Mouse (Mus musculus): Measurements from ENCODE around the gene Tchp.

The Tchp gene

DNA sequence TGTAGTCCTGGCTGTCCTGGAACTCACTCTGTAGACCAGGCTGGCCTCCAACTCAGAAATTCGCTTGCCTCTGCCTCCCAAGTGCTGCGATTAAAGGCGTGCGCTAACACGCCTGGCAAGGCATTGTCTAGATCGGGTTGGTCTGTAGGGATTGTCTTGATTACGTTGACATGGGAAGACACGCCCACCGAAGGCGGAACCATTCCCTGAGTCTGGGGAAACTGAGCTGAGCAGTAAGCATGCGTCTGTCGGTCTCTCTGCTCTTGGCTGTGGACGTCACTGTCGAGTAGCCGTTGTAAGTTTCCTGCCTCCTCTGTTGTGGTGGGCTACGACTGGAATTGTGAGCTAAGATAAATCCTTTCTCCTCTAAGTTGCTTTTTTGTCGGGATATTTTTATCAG is 10.6 kb upstream of the Tchp start:
- no peak for DNase-seq (ENCODE audit: low read depth)

DNA sequence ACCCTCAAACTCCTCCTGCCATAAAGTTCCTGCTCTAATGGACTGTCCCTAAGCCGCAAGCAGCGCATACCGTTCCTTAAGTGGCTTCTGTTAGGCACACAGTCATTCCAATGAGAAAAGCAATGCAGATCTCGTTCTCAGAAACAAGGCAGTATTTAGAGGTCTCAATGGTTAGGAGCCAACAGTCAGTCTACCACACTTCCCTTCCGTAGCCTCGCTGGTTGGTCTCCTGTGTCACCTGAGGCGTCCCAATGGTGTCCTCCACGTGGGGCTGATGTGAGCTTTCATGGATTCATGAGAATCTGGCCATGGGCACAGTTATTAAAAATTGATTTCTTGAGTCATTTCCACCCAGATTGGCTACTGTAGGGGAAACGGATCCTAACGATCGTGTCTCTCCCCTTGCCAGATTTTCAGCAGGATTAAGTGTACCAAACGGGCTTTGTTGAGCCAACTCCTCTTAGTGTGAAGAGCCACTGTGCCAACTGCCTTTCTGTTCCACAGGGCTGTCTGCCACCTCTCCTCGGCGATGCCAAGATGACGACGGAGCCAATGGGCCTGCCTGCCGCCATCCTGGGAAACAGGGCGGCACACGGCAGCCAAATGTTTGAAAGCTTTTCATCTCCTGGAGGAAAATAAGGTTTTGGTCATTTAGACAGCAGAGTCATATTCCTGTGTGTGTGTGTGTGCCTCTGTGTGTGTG is 9.4 kb upstream of the Tchp start:
- DNase-seq (ENCODE audit: low read depth), result no peak

DNA sequence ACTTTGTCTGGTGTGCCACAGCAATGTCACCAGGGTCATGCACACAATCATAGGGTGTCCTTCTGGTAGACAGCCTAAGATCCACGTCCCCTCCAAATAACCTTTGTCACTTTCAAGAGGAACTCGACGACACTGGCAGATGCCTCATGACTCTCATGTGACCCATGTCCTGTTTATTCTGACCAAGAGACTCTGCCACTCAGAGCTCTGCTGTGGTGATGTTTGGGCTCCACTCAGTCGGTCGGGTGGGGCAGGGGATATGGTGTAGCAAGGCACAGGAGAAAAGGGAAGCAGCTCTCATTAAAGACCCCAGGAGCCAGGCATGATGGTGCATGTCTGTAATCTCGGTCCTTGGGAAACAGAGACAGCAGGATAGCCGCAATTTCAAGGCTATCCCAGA is 8.5 kb upstream of the Tchp start:
- no peak for DNase-seq (ENCODE audit: low read depth)

- peak; percentile 53 for DNase-seq (ENCODE audit: low read depth)
Observed at GRCm38 (mm10) chr5:114702403-114703392, 4.9 kb upstream of the Tchp start.

DNA sequence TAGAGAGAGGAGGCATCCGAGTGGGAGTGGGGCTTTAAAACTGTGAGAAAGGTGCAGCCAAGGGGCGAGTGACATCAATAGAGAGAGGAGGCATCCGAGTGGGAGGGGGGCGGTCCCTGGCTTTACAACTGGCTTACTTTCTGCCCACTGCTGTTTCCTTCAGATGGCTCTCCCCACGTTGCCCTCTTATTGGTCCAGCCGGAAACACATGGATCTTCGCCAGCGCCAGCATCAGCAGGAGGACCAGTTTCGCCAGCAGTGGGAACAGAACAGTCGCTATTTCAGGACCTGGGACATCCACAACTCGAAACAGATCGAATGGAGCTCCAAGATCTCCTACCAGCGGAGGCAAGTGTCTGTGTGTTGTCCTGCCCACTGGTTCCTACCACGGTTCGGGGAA is 931 bp downstream of the Tchp start:
- no peak for DNase-seq (ENCODE audit: low read depth)

DNA sequence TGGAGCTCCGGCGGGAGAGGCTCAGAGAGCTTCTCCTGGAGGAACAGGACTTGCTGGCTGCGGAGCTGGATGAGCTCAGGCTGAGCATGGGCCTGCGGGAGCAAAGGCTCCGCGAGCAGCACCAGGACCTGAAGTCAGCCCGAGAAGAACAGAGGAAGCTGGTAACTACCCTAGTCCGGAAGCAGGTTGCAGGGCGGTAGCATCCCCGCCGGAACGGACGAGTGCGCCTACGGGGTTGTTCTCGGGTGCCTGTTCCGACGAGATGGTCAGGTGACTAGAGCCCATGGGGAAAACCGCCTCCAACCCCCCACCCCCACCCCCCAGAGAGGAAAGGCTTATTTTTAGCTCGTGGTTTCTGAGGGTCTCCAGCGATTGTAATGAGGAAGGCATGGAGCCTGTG is 1.8 kb downstream of the Tchp start:
- DNase-seq (ENCODE audit: low read depth), result no peak

DNA sequence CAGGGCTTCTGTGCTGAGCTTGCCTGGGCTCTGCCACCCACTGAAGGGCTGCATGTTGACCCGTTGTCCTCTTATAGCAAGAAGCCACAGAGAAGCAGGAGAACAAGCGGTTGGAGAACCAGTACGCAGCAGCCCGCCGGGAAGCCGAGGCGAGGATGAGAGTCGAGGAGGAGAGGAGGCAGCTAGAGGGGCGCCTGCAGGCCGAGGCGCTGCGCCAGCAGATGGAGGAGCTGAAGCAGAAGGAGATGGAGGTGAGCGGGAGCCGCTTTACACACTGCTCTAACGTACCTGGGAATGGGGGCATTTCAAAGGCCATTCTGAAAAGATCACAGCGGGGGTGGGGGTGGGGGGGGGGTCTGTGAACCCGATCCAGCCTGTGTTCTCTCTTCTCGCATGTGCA is 7.0 kb downstream of the Tchp start:
- no peak for DNase-seq (ENCODE audit: low read depth)

GRCm38 (mm10) chr5:114717292-114717691 is 9.7 kb downstream of the Tchp start:
- no peak for DNase-seq (ENCODE audit: low read depth)

DNA sequence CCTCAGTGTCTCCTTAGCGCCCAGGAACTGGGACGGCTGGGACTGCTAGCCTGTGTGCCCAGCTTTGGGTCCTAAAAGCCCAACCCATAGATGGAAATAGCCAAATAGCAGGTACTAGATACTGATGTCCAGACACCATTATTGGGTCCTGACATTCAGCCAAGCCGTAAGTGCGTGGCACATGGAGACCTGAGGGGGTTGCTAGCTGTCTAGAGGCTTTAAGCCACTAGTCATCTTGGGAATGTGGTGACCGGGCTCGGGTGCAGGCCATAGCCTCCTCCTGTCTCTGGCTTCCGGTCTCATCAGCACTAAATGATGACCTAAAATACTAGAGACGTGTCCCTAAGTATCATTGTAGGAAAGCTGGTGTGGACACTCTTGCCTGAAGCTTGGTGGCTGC is 10.4 kb downstream of the Tchp start:
- DNase-seq (ENCODE audit: low read depth), result no peak

DNA sequence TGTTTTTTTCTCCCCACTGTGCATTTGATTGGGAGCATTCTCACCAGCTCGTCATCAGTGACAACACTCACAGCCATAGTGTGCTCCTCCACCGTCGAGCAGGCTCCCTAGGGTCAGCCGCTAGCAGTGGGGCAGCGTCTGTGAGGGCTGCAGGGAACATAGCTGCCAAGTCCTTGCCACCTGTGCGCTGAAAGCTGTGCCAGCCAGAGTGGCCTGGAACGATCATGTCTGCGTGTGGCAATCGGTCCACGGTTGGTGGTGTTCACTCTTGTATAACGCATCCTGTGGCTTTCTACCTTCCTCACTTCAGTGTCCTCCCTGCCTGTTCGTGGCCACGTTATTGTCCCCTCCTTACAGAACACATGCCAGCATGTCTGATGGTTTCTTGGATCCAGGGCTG is 10.9 kb downstream of the Tchp start:
- no peak for DNase-seq (ENCODE audit: low read depth)

- DNase-seq (ENCODE audit: low read depth), result no peak
Observed at GRCm38 (mm10) chr5:114719003-114719927, 11.7 kb downstream of the Tchp start.

- no peak for DNase-seq (ENCODE audit: low read depth)
Observed at GRCm38 (mm10) chr5:114719928-114720270, 12.3 kb downstream of the Tchp start.

- no peak for DNase-seq (ENCODE audit: low read depth)
Observed at GRCm38 (mm10) chr5:114720784-114721183, 13.2 kb downstream of the Tchp start.

- no peak for DNase-seq (ENCODE audit: low read depth)
Observed at GRCm38 (mm10) chr5:114721969-114722368, 14.4 kb downstream of the Tchp start.

DNA sequence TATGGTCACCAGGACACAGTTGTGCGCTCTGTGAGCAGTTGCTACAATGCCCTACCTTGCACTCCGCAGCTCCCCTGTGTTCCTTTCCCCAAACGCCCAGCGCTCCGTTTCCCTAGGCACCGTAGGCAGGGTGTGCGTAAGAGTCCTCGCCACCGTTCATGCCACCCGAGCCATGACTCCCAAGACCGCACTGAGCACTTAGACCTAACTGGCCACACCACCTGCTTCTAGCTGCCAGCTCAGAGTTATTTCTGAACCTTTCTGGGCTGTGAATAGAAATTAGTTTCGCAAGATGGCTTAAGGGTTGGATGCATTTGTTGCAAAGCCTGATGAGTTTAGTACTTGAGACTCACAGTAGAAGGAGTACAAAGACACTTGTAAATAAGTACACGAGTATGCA is 15.3 kb downstream of the Tchp start:
- DNase-seq (ENCODE audit: low read depth), result no peak

- DNase-seq (ENCODE audit: low read depth), result no peak
Observed at GRCm38 (mm10) chr5:114728160-114728559, 20.6 kb downstream of the Tchp start.

DNA sequence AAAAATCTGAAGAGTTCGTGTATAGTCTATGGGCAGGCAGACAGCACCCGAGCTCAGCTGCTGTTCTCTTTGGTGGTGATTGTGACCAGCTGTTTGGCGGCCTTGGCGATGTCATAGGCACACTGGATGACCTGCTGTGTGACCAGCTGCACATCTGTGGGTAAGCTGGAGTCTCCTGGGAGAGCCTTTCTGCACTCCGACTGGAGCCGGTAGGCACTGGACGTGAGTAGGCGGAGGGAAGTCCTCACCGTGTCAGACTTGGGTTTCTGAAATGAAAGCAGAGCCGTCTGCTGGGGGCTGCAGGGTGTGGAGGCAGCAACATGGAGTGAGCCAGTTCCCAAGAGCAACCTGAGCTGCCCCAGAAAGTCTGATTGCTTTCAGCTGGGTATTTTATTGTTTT is 22.6 kb downstream of the Tchp start:
- no peak for DNase-seq (ENCODE audit: low read depth)

GRCm38 (mm10) chr5:114731498-114731897 is 23.9 kb downstream of the Tchp start:
- DNase-seq (ENCODE audit: low read depth), result no peak

GRCm38 (mm10) chr5:114731969-114732368 is 24.4 kb downstream of the Tchp start:
- no peak for DNase-seq (ENCODE audit: low read depth)

DNA sequence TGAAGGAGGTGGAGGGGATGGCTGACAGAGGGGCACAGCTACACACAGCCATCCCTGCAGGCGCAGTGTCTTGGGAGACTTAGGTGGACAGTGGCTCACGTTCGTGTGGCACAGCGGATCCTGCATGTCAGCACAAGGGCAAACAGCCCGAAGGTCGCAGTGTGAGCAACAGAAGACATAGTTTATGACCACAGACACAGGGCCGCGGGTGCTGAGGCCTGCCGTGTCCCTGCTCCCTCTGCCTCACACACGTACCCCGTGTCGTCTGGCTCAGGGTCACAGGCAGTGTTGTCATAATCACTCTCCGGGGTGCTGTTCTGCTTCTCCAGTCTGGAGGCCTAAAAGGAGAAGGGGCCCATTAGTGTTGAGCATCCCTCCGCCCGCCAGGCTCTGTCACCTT is 26.0 kb downstream of the Tchp start:
- no peak for DNase-seq (ENCODE audit: low read depth)

DNA sequence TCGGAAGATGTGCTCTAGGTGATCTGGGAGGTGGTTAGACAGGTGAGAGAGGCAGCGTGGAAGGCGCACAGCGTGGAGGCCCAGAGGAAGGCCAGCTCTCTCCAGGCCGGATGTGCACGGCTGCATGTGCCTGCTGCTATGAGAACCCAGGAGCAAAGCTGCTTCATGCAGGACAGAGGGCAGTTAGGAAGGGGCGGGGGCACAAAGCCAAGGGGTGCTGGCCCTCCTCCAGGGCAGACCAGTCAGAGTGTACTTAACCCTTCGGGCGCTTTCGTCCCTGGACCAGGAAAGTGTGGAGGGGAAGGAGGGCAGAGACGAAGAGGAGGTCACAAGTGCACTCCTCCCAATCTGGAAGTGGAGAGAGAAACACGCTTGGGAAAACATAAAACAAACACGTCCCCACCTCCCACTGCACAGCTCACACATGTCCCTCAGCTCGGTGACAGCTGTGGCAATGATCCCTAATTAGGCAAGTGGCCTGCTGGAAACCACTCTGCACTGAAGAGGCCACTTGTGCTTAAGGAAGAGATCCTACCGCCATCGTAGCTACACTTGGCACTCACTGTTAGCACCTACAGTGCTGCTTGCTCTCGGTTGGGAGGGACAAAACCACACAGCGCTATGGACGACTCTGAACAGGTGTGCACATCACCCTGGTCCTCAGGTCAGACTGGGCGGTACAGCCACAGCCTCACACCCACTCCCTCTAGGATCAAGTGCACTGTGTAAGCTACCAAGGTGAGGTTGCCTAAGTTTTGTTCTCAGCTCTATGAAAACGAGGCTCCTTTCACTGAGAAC is 29.7 kb downstream of the Tchp start:
- no peak for DNase-seq (ENCODE audit: low read depth)
